Mouse (Mus musculus): ENCODE data around the gene Tcf7l2. TPM values are rescaled to one million over a fixed set of nuclear protein-coding genes. Genes with fewer than 3 reads are reported as not detected.

Tcf7l2 gene
- polyA plus RNA-seq, 1 experiment from 2014 or later, result 29.6 TPM

- no peak overlapping the region for H3K4me2 ChIP-seq
- no peaks in the 10 kb centered on the region for H3K36me3 ChIP-seq
- H3K27me3 ChIP-seq, result peaks cover 19% of the 10 kb centered on the region
- ATAC-seq (ENCODE audit: low FRiP score), result no peak
- no peak overlapping the region for H3K9ac ChIP-seq
- WGBS, result 55% methylated on average over 6 of the region's 6 CpGs
- no peak overlapping the region for H3K4me3 ChIP-seq
- H3K27ac ChIP-seq, result no peak overlapping the region
- H3K9me3 ChIP-seq, result no peaks in the 10 kb centered on the region
- 0 out of 2 replicates have a peak, but pooled peaks cover under 1% of the 10 kb centered on the region for H3K4me1 ChIP-seq (replicated peaks)
Measured at GRCm38 (mm10) chr19:55736016-55736415, 5.6 kb upstream of the Tcf7l2 start.

GRCm38 (mm10) chr19:55739713-55740112 lies 1.9 kb upstream of the Tcf7l2 start:
- Histone ChIP-seq H3K9ac (no peak overlapping the region), H3K4me1 (replicated peaks) (peaks cover 33% of the 10 kb centered on the region), H3K4me3 (no peak overlapping the region), H3K27ac (no peak overlapping the region), H3K9me3 (no peaks in the 10 kb centered on the region), H3K27me3 (peaks cover 28% of the 10 kb centered on the region), H3K4me2 (no peak overlapping the region), H3K36me3 (no peaks in the 10 kb centered on the region)
- ATAC-seq (ENCODE audit: low FRiP score), result no peak
- 41% methylated on average over 4 of the region's 4 CpGs for WGBS

- WGBS, result 15% methylated on average over 10 of the region's 10 CpGs
- Histone ChIP-seq H3K9me3 (no peaks in the 10 kb centered on the region), H3K4me3 (peak overlapping the region; percentile 48), H3K4me2 (peak overlapping the region; percentile 61), H3K36me3 (no peaks in the 10 kb centered on the region), H3K9ac (peak overlapping the region; percentile 53; the same call in 1 of the 2 replicates), H3K4me1 (replicated peaks) (peaks cover 42% of the 10 kb centered on the region), H3K27me3 (peaks cover 32% of the 10 kb centered on the region), H3K27ac (0 out of 2 replicates have a peak overlapping the region, but pooled peaks have one; percentile 35)
- no peak for ATAC-seq (ENCODE audit: low FRiP score)
Measured at GRCm38 (mm10) chr19:55740753-55741438, 724 bp upstream of the Tcf7l2 start.

GRCm38 (mm10) chr19:55742386-55743000 lies 873 bp downstream of the Tcf7l2 start:
- Histone ChIP-seq H3K4me3 (peak overlapping the region; percentile 48), H3K4me2 (peak overlapping the region; percentile 61), H3K27ac (peak overlapping the region; percentile 83), H3K9me3 (no peaks in the 10 kb centered on the region), H3K36me3 (no peaks in the 10 kb centered on the region), H3K27me3 (peaks cover 48% of the 10 kb centered on the region), H3K4me1 (replicated peaks) (peaks cover 53% of the 10 kb centered on the region), H3K9ac (peak overlapping the region; percentile 77)
- under 1% methylated on average over 51 of the region's 70 CpGs for WGBS
- ATAC-seq (ENCODE audit: low FRiP score), result no peak

GRCm38 (mm10) chr19:55743001-55743556 lies 1.5 kb downstream of the Tcf7l2 start:
- Histone ChIP-seq H3K27ac (peak overlapping the region; percentile 91), H3K4me1 (replicated peaks) (peaks cover 57% of the 10 kb centered on the region), H3K9me3 (no peaks in the 10 kb centered on the region), H3K36me3 (no peaks in the 10 kb centered on the region), H3K4me2 (peak overlapping the region; percentile 61), H3K27me3 (peaks cover 53% of the 10 kb centered on the region), H3K9ac (peak overlapping the region; percentile 81), H3K4me3 (peak overlapping the region; percentile 48)
- 0% methylated on average over 35 of the region's 38 CpGs for WGBS
- ATAC-seq (ENCODE audit: low FRiP score), result no peak

- peaks cover 64% of the 10 kb centered on the region for H3K4me1 ChIP-seq (replicated peaks)
- peak overlapping the region; percentile 48 for H3K4me3 ChIP-seq
- H3K27ac ChIP-seq, result peak overlapping the region; percentile 91
- H3K9ac ChIP-seq, result peak overlapping the region; percentile 81
- peaks cover 56% of the 10 kb centered on the region for H3K27me3 ChIP-seq
- H3K36me3 ChIP-seq, result no peaks in the 10 kb centered on the region
- peak overlapping the region; percentile 61 for H3K4me2 ChIP-seq
- no peaks in the 10 kb centered on the region for H3K9me3 ChIP-seq
- WGBS, result under 1% methylated on average over 47 of the region's 47 CpGs
- ATAC-seq (ENCODE audit: low FRiP score), result peak; percentile 36
Measured at GRCm38 (mm10) chr19:55743557-55744441, 2.2 kb downstream of the Tcf7l2 start.

GRCm38 (mm10) chr19:55744576-55745191 lies 3.1 kb downstream of the Tcf7l2 start:
- Histone ChIP-seq H3K27me3 (peaks cover 60% of the 10 kb centered on the region), H3K9me3 (no peaks in the 10 kb centered on the region), H3K4me1 (replicated peaks) (peaks cover 73% of the 10 kb centered on the region), H3K9ac (peak overlapping the region; percentile 81), H3K36me3 (no peaks in the 10 kb centered on the region), H3K27ac (peak overlapping the region; percentile 91), H3K4me2 (peak overlapping the region; percentile 61), H3K4me3 (peak overlapping the region; percentile 48)
- no peak for ATAC-seq (ENCODE audit: low FRiP score)
- under 1% methylated on average over 21 of the region's 21 CpGs for WGBS

GRCm38 (mm10) chr19:55745192-55745578 lies 3.6 kb downstream of the Tcf7l2 start:
- peak overlapping the region; percentile 48 for H3K4me3 ChIP-seq
- H3K9me3 ChIP-seq, result no peaks in the 10 kb centered on the region
- 6% methylated on average over 9 of the region's 9 CpGs for WGBS
- peaks cover 58% of the 10 kb centered on the region for H3K27me3 ChIP-seq
- peak overlapping the region; percentile 61 for H3K4me2 ChIP-seq
- ATAC-seq (ENCODE audit: low FRiP score), result no peak
- H3K27ac ChIP-seq, result no peak overlapping the region
- H3K9ac ChIP-seq, result peak overlapping the region; percentile 81; the same call in 1 of the 2 replicates
- no peaks in the 10 kb centered on the region for H3K36me3 ChIP-seq
- H3K4me1 ChIP-seq (replicated peaks), result peaks cover 78% of the 10 kb centered on the region

GRCm38 (mm10) chr19:55746241-55746640 lies 4.6 kb downstream of the Tcf7l2 start:
- Histone ChIP-seq H3K4me2 (peak overlapping the region; percentile 16; the same call in 1 of the 2 replicates), H3K9ac (no peak overlapping the region), H3K9me3 (no peaks in the 10 kb centered on the region), H3K27me3 (peaks cover 59% of the 10 kb centered on the region), H3K36me3 (no peaks in the 10 kb centered on the region), H3K4me3 (no peak overlapping the region), H3K4me1 (replicated peaks) (peaks cover 83% of the 10 kb centered on the region), H3K27ac (no peak overlapping the region)
- no peak for ATAC-seq (ENCODE audit: low FRiP score)
- 10% methylated on average over 5 of the region's 5 CpGs for WGBS

- Histone ChIP-seq H3K4me1 (replicated peaks) (peaks cover 78% of the 10 kb centered on the region), H3K9ac (no peak overlapping the region), H3K27ac (no peak overlapping the region), H3K4me3 (no peak overlapping the region), H3K36me3 (no peaks in the 10 kb centered on the region), H3K9me3 (no peaks in the 10 kb centered on the region), H3K4me2 (no peak overlapping the region), H3K27me3 (peaks cover 69% of the 10 kb centered on the region)
- ATAC-seq (ENCODE audit: low FRiP score), result no peak
- 25% methylated on average over 13 of the region's 13 CpGs for WGBS
Measured at GRCm38 (mm10) chr19:55747237-55747925, 5.8 kb downstream of the Tcf7l2 start.

GRCm38 (mm10) chr19:55747926-55748291 lies 6.3 kb downstream of the Tcf7l2 start:
- Histone ChIP-seq H3K36me3 (no peaks in the 10 kb centered on the region), H3K27ac (no peak overlapping the region), H3K4me3 (no peak overlapping the region), H3K4me2 (0 out of 2 replicates have a peak overlapping the region, but pooled peaks have one; percentile 8), H3K4me1 (replicated peaks) (peaks cover 78% of the 10 kb centered on the region), H3K27me3 (peaks cover 68% of the 10 kb centered on the region), H3K9me3 (no peaks in the 10 kb centered on the region), H3K9ac (no peak overlapping the region)
- no peak for ATAC-seq (ENCODE audit: low FRiP score)
- 27% methylated on average over 6 of the region's 6 CpGs for WGBS
